In the genomic region with DNA sequence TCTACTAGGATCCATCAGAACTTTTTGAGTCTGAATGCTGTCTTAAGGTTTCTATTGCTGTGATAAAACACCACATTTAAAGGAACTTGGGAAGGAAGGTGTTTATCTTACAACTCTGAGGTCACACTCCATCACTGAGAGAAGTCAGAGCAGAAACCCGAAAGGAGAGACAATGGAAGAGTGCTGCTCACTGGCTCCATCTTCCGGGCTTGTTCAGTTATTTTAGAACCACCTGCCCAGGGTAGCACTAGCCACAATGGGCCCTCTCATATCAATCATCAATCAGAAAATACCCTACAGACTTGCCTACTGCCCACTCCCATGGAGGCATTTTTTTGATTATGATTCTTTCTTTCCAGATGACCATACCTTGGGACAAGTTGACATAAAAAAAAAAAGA, we compare ENCODE assay signal across 14 mouse cellular contexts. TPM values are rescaled to one million over a fixed set of nuclear protein-coding genes. Genes with fewer than 3 reads are reported as not detected.
DNase-seq lines count a peak whose midpoint lies in the region; ATAC-seq and TF ChIP-seq lines count a peak whose summit lies in the region.
"Had no signal": no experiment of that assay in that cellular context is flagged by ENCODE, and none has a peak within 500 bp of the region (broad histone marks: within the 10 kb centered on the region; RNA-seq: fewer than 3 reads in every experiment).

No protein-coding gene starts in this region.

- no peaks in the 10 kb centered on the region for H3K4me1 ChIP-seq in intestine, postnatal 0 days (replicated peaks; ENCODE audit: control insufficient read depth, insufficient read depth, low read length)
- H3K4me1 ChIP-seq in intestine, embryonic 16.5 days (ENCODE audit: control insufficient read depth, insufficient read depth, low read length), result no peaks in the 10 kb centered on the region
- peaks cover 4% of the 10 kb centered on the region for H3K4me1 ChIP-seq in liver, postnatal 0 days (ENCODE audit: insufficient read depth)
- H3K4me1 ChIP-seq: forebrain, embryonic 15.5 days had no signal

- 60% methylated on average over 2 of the region's 2 CpGs for WGBS in intestine, postnatal 0 days
- 51% methylated on average over 2 of the region's 2 CpGs for WGBS in intestine, embryonic 16.5 days
- WGBS in liver, postnatal 0 days (ENCODE audit: insufficient replicate concordance), result 62% methylated on average over 2 of the region's 2 CpGs

- H3K4me3 ChIP-seq in intestine, postnatal 0 days (ENCODE audit: low read depth, low read length), result no peak overlapping the region
- H3K4me3 ChIP-seq in intestine, embryonic 16.5 days (ENCODE audit: low read length), result no peak overlapping the region
- H3K4me3 ChIP-seq in liver, postnatal 0 days (ENCODE audit: low read depth, low read length), result no peak overlapping the region
- H3K4me3 ChIP-seq: forebrain, embryonic 15.5 days had no signal

- no peak for TF ChIP-seq EP300 in liver, postnatal 0 days (IDR thresholded peaks at IDR 0.05; ENCODE audit: low read depth)

- DNase-seq in B cell, adult 2 months, result peak; percentile 34 to 42
- DNase-seq in ES-CJ7 (ENCODE audit: low read depth, low spot score), result peak; percentile 40
- DNase-seq in liver, postnatal 0 days, result no peak
- no peak for DNase-seq in right cerebral cortex, postnatal 36 days (ENCODE audit: low spot score in 2 of 2)
- DNase-seq in right cerebral cortex, adult 2 months (ENCODE audit: low spot score in 2 of 2), result no peak
- DNase-seq in thymus, postnatal 14 days, result no peak
- DNase-seq: cerebellum, postnatal 36 days; kidney, postnatal 10 days; layer of hippocampus, postnatal 36 days; lung, postnatal 14 days; midbrain, embryonic 14.5 days had no signal

- no peak for ATAC-seq in intestine, postnatal 0 days
- no peak for ATAC-seq in intestine, embryonic 16.5 days
- ATAC-seq in liver, postnatal 0 days, result no peak
- ATAC-seq: forebrain, embryonic 15.5 days had no signal

- TF ChIP-seq CTCF in intestine, postnatal 0 days (IDR thresholded peaks at IDR 0.05; ENCODE audit: low read depth), result 0 out of 2 replicates have a peak, but pooled peaks have one; percentile 25
- TF ChIP-seq CTCF in liver, postnatal 0 days (IDR thresholded peaks at IDR 0.05; ENCODE audit: low read depth), result peak; percentile 28; the same call in 1 of the 2 replicates

- no peaks in the 10 kb centered on the region for H3K27me3 ChIP-seq in intestine, postnatal 0 days (replicated peaks; ENCODE audit: control insufficient read depth, insufficient read depth, low read length)
- H3K27me3 ChIP-seq in intestine, embryonic 16.5 days (replicated peaks; ENCODE audit: control insufficient read depth, insufficient read depth, low read length), result no peaks in the 10 kb centered on the region
- no peaks in the 10 kb centered on the region for H3K27me3 ChIP-seq in liver, postnatal 0 days (ENCODE audit: insufficient read depth, low read length)
- H3K27me3 ChIP-seq: forebrain, embryonic 15.5 days had no signal

- no peak overlapping the region for H3K27ac ChIP-seq in intestine, postnatal 0 days (ENCODE audit: low read depth, low read length)
- no peak overlapping the region for H3K27ac ChIP-seq in intestine, embryonic 16.5 days (ENCODE audit: low read length)
- no peak overlapping the region for H3K27ac ChIP-seq in liver, postnatal 0 days (ENCODE audit: low read depth)
- H3K27ac ChIP-seq: forebrain, embryonic 15.5 days had no signal

- no peak overlapping the region for H3K9ac ChIP-seq in intestine, postnatal 0 days (ENCODE audit: low read depth, low read length)
- no peak overlapping the region for H3K9ac ChIP-seq in intestine, embryonic 16.5 days (ENCODE audit: low read depth, low read length)
- H3K9ac ChIP-seq in liver, postnatal 0 days (replicated peaks), result no peak overlapping the region
- H3K9ac ChIP-seq: forebrain, embryonic 15.5 days had no signal

- H3K9me3 ChIP-seq in intestine, postnatal 0 days (ENCODE audit: control insufficient read depth), result no peaks in the 10 kb centered on the region
- H3K9me3 ChIP-seq in intestine, embryonic 16.5 days (ENCODE audit: control insufficient read depth, low read length), result no peaks in the 10 kb centered on the region
- no peaks in the 10 kb centered on the region for H3K9me3 ChIP-seq in liver, postnatal 0 days (ENCODE audit: low read length)
- H3K9me3 ChIP-seq: forebrain, embryonic 15.5 days had no signal

- peaks cover 2% of the 10 kb centered on the region; the same call in 1 of the 2 replicates for H3K36me3 ChIP-seq in intestine, postnatal 0 days (ENCODE audit: control insufficient read depth, insufficient read depth)
- H3K36me3 ChIP-seq in intestine, embryonic 16.5 days (ENCODE audit: control insufficient read depth, insufficient read depth, low read length), result 0 out of 2 replicates have a peak, but pooled peaks cover 2% of the 10 kb centered on the region
- H3K36me3 ChIP-seq in liver, postnatal 0 days (replicated peaks; ENCODE audit: insufficient read depth, low read length), result peaks cover 3% of the 10 kb centered on the region

- no peak overlapping the region for H3K4me2 ChIP-seq in intestine, postnatal 0 days (replicated peaks; ENCODE audit: low read depth)
- no peak overlapping the region for H3K4me2 ChIP-seq in intestine, embryonic 16.5 days (ENCODE audit: low read depth, low read length)
- H3K4me2 ChIP-seq in liver, postnatal 0 days (ENCODE audit: low read depth, low read length), result no peak overlapping the region
- H3K4me2 ChIP-seq: forebrain, embryonic 15.5 days had no signal

RNA-seq across cellular contexts. Expression of a gene that starts 41.0 kb away (rescaled TPM):
- 4.0 and 5.8 TPM in 2 replicates for polyA plus RNA-seq in intestine, postnatal 0 days (2015; fragmentation: Nextera tagmentation; extraction: Ambion mirVana)
- 5.9 and 6.2 TPM in 2 replicates for polyA plus RNA-seq in intestine, embryonic 16.5 days (2015; fragmentation: Nextera tagmentation; extraction: Ambion mirVana)
- 2.4 and 3.1 TPM in 2 replicates for polyA plus RNA-seq in liver, postnatal 0 days (2015; fragmentation: Nextera tagmentation; extraction: Ambion mirVana)

Comparison
In these comparisons a context has a peak if more than half of its experiments do, and no peak if none do; other contexts are left out.
1. DNase-seq: peak in B cell, adult 2 months (2 of 2) and ES-CJ7 (single experiment); none in liver, postnatal 0 days (single experiment), right cerebral cortex, postnatal 36 days (0 of 2), right cerebral cortex, adult 2 months (0 of 2) and thymus, postnatal 14 days (single experiment).